Mouse (Mus musculus): Measurements from ENCODE around the gene Sgca. TPM values are rescaled to one million over a fixed set of nuclear protein-coding genes. Genes with fewer than 3 reads are reported as not detected.

The Sgca gene
- polyA plus RNA-seq, 1 experiment from 2014 or later: 0.84 TPM

GRCm38 (mm10) chr11:94987851-94988250, 11.7 kb upstream of the Sgca start:
- no peak for ATAC-seq (replicated peaks; ENCODE audit: insufficient number of reproducible peaks, low FRiP score, low TSS enrichment, low read depth)
- Histone ChIP-seq H3K4me3 (ENCODE audit: low read depth, low read length) (no peak overlapping the region), H3K27me3 (ENCODE audit: control insufficient read depth, insufficient read depth, low read length) (no peaks in the 10 kb centered on the region), H3K4me1 (ENCODE audit: control insufficient read depth, insufficient read depth, low read length) (peaks cover 5% of the 10 kb centered on the region), H3K9me3 (replicated peaks; ENCODE audit: control insufficient read depth, low read length) (no peaks in the 10 kb centered on the region), H3K9ac (replicated peaks; ENCODE audit: low read length) (no peak overlapping the region), H3K36me3 (replicated peaks; ENCODE audit: control insufficient read depth, insufficient read depth, low read depth, low read length) (no peaks in the 10 kb centered on the region), H3K27ac (replicated peaks; ENCODE audit: low read depth, low read length) (no peak overlapping the region), H3K4me2 (ENCODE audit: low read depth, low read length) (no peak overlapping the region)
- WGBS: 81% methylated on average over 8 of the region's 8 CpGs
- DNase-seq (ENCODE audit: low spot score): no peak

GRCm38 (mm10) chr11:94987341-94987740, 11.2 kb upstream of the Sgca start:
- ATAC-seq (replicated peaks; ENCODE audit: insufficient number of reproducible peaks, low FRiP score, low TSS enrichment, low read depth) (no peak), DNase-seq (ENCODE audit: low spot score) (no peak)
- H3K4me2 ChIP-seq (ENCODE audit: low read depth, low read length): no peak overlapping the region
- peaks cover 5% of the 10 kb centered on the region for H3K4me1 ChIP-seq (ENCODE audit: control insufficient read depth, insufficient read depth, low read length)
- 43% methylated on average over 6 of the region's 6 CpGs for WGBS
- H3K27ac ChIP-seq (replicated peaks; ENCODE audit: low read depth, low read length): no peak overlapping the region
- no peaks in the 10 kb centered on the region for H3K36me3 ChIP-seq (replicated peaks; ENCODE audit: control insufficient read depth, insufficient read depth, low read depth, low read length)
- no peak overlapping the region for H3K4me3 ChIP-seq (ENCODE audit: low read depth, low read length)
- H3K9me3 ChIP-seq (replicated peaks; ENCODE audit: control insufficient read depth, low read length): no peaks in the 10 kb centered on the region
- H3K27me3 ChIP-seq (ENCODE audit: control insufficient read depth, insufficient read depth, low read length): no peaks in the 10 kb centered on the region
- no peak overlapping the region for H3K9ac ChIP-seq (replicated peaks; ENCODE audit: low read length)

DNA sequence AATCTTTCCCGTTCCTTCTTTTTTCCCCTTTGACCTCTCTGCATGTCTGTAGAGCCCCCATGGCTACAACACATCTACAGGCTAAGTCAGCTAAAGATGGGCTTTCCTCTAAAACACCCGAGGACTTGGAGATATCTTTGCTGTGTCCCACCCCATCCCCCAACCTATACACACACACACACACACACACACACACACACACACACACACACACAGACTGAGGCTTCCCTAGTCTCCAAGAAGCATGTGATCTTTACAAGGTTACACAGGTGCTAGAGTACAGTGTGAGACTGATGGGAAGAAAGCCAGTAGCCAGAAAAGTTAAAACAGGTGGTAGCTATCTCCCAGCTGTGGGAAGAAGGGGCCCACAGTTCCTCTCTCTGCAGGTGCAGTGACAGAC, 10.3 kb upstream of the Sgca start:
- Histone ChIP-seq H3K9me3 (replicated peaks; ENCODE audit: control insufficient read depth, low read length) (no peaks in the 10 kb centered on the region), H3K4me2 (ENCODE audit: low read depth, low read length) (no peak overlapping the region), H3K9ac (replicated peaks; ENCODE audit: low read length) (no peak overlapping the region), H3K27me3 (ENCODE audit: control insufficient read depth, insufficient read depth, low read length) (no peaks in the 10 kb centered on the region), H3K27ac (replicated peaks; ENCODE audit: low read depth, low read length) (no peak overlapping the region), H3K4me3 (ENCODE audit: low read depth, low read length) (no peak overlapping the region), H3K4me1 (ENCODE audit: control insufficient read depth, insufficient read depth, low read length) (peaks cover 5% of the 10 kb centered on the region), H3K36me3 (replicated peaks; ENCODE audit: control insufficient read depth, insufficient read depth, low read depth, low read length) (no peaks in the 10 kb centered on the region)
- 54% methylated on average over 2 of the region's 2 CpGs for WGBS
- DNase-seq (ENCODE audit: low spot score): no peak
- no peak for ATAC-seq (replicated peaks; ENCODE audit: insufficient number of reproducible peaks, low FRiP score, low TSS enrichment, low read depth)

GRCm38 (mm10) chr11:94985822-94986221, 9.7 kb upstream of the Sgca start:
- Histone ChIP-seq H3K36me3 (replicated peaks; ENCODE audit: control insufficient read depth, insufficient read depth, low read depth, low read length) (no peaks in the 10 kb centered on the region), H3K4me1 (ENCODE audit: control insufficient read depth, insufficient read depth, low read length) (peaks cover 5% of the 10 kb centered on the region), H3K27ac (replicated peaks; ENCODE audit: low read depth, low read length) (no peak overlapping the region), H3K9me3 (replicated peaks; ENCODE audit: control insufficient read depth, low read length) (no peaks in the 10 kb centered on the region), H3K27me3 (ENCODE audit: control insufficient read depth, insufficient read depth, low read length) (no peaks in the 10 kb centered on the region), H3K9ac (replicated peaks; ENCODE audit: low read length) (no peak overlapping the region), H3K4me3 (ENCODE audit: low read depth, low read length) (no peak overlapping the region), H3K4me2 (ENCODE audit: low read depth, low read length) (no peak overlapping the region)
- WGBS: 70% methylated on average over 5 of the region's 5 CpGs
- no peak for DNase-seq (ENCODE audit: low spot score)
- no peak for ATAC-seq (replicated peaks; ENCODE audit: insufficient number of reproducible peaks, low FRiP score, low TSS enrichment, low read depth)

DNA sequence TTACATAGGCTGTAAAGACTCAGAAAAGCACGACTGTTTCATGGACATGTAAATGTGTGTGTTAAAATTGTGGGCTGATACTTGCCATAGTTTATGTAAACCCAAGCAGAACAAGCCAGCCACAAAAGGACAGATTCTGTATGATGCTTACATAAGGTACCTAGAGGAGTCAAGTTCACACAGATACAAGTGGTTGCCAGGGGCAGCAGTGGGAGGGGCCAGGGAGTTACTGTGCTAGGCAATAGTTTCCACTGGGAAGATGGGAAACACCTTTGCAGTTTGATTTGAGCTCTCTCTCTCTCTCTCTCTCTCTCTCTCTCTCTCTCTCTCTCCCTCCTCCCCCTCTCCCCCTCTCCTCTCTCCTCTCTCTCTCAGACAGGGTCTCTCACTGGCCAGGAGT, 9.0 kb upstream of the Sgca start:
- ATAC-seq (replicated peaks; ENCODE audit: insufficient number of reproducible peaks, low FRiP score, low TSS enrichment, low read depth) (no peak), DNase-seq (ENCODE audit: low spot score) (peak; percentile 64)
- H3K4me2 ChIP-seq (ENCODE audit: low read depth, low read length): no peak overlapping the region
- H3K4me3 ChIP-seq (ENCODE audit: low read depth, low read length): no peak overlapping the region
- H3K27ac ChIP-seq (replicated peaks; ENCODE audit: low read depth, low read length): no peak overlapping the region
- WGBS: 59% methylated on average over 1 of the region's 1 CpGs
- peaks cover 5% of the 10 kb centered on the region for H3K4me1 ChIP-seq (ENCODE audit: control insufficient read depth, insufficient read depth, low read length)
- no peaks in the 10 kb centered on the region for H3K36me3 ChIP-seq (replicated peaks; ENCODE audit: control insufficient read depth, insufficient read depth, low read depth, low read length)
- H3K9me3 ChIP-seq (replicated peaks; ENCODE audit: control insufficient read depth, low read length): no peaks in the 10 kb centered on the region
- no peaks in the 10 kb centered on the region for H3K27me3 ChIP-seq (ENCODE audit: control insufficient read depth, insufficient read depth, low read length)
- no peak overlapping the region for H3K9ac ChIP-seq (replicated peaks; ENCODE audit: low read length)

- Histone ChIP-seq H3K4me1 (ENCODE audit: control insufficient read depth, insufficient read depth, low read length) (0 out of 2 replicates have a peak, but pooled peaks cover 3% of the 10 kb centered on the region), H3K4me3 (ENCODE audit: low read depth, low read length) (no peak overlapping the region), H3K27me3 (ENCODE audit: control insufficient read depth, insufficient read depth, low read length) (no peaks in the 10 kb centered on the region), H3K4me2 (ENCODE audit: low read depth, low read length) (no peak overlapping the region; the same call in 1 of the 2 replicates), H3K36me3 (replicated peaks; ENCODE audit: control insufficient read depth, insufficient read depth, low read depth, low read length) (no peaks in the 10 kb centered on the region), H3K9me3 (replicated peaks; ENCODE audit: control insufficient read depth, low read length) (no peaks in the 10 kb centered on the region), H3K27ac (replicated peaks; ENCODE audit: low read depth, low read length) (no peak overlapping the region), H3K9ac (replicated peaks; ENCODE audit: low read length) (peak overlapping the region; percentile 30; the same call in 1 of the 2 replicates)
- DNase-seq (ENCODE audit: low spot score) (no peak), ATAC-seq (replicated peaks; ENCODE audit: insufficient number of reproducible peaks, low FRiP score, low TSS enrichment, low read depth) (no peak)
- 77% methylated on average over 11 of the region's 11 CpGs for WGBS
Measured at GRCm38 (mm10) chr11:94979462-94980179, 3.5 kb upstream of the Sgca start.

DNA sequence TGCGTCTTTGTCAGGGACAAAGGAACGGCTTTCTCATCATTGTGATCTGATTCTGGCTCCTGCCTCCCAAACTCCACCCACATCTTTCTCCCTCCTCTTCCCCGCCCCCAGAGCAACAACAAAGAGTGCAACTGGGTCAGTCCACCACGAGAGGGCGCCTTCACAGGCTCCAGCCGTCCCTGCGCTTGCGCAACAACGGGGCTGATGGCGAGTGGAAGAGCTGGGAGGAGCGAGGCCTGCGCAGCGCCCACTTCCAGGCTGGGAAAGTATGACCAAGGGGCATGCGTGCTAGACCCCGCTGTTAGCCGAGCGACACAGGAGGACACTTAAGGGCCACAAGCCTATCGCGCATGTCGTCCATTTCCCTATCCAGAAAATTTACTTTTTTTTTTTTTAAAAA, 2.8 kb upstream of the Sgca start:
- ATAC-seq (replicated peaks; ENCODE audit: insufficient number of reproducible peaks, low FRiP score, low TSS enrichment, low read depth) (peak; percentile 88), DNase-seq (ENCODE audit: low spot score) (peak; percentile 97)
- Histone ChIP-seq H3K4me3 (ENCODE audit: low read depth, low read length) (no peak overlapping the region; the same call in 1 of the 2 replicates), H3K36me3 (replicated peaks; ENCODE audit: control insufficient read depth, insufficient read depth, low read depth, low read length) (no peaks in the 10 kb centered on the region), H3K27me3 (ENCODE audit: control insufficient read depth, insufficient read depth, low read length) (no peaks in the 10 kb centered on the region), H3K4me1 (ENCODE audit: control insufficient read depth, insufficient read depth, low read length) (0 out of 2 replicates have a peak, but pooled peaks cover 3% of the 10 kb centered on the region), H3K9me3 (replicated peaks; ENCODE audit: control insufficient read depth, low read length) (no peaks in the 10 kb centered on the region), H3K9ac (replicated peaks; ENCODE audit: low read length) (peak overlapping the region; percentile 55), H3K4me2 (ENCODE audit: low read depth, low read length) (peak overlapping the region; percentile 27), H3K27ac (replicated peaks; ENCODE audit: low read depth, low read length) (peak overlapping the region; percentile 25; the same call in 1 of the 2 replicates)
- under 1% methylated on average over 20 of the region's 20 CpGs for WGBS

GRCm38 (mm10) chr11:94978178-94978915, 2.2 kb upstream of the Sgca start:
- DNase-seq (ENCODE audit: low spot score) (no peak), ATAC-seq (replicated peaks; ENCODE audit: insufficient number of reproducible peaks, low FRiP score, low TSS enrichment, low read depth) (peak; percentile 9; the same call in 1 of the 2 replicates)

More at GRCm38 (mm10) chr11:94978178-94978915, 2.2 kb upstream of the Sgca start:
- Histone ChIP-seq H3K4me3 (ENCODE audit: low read depth, low read length) (no peak overlapping the region; the same call in 1 of the 2 replicates), H3K4me1 (ENCODE audit: control insufficient read depth, insufficient read depth, low read length) (0 out of 2 replicates have a peak, but pooled peaks cover 3% of the 10 kb centered on the region), H3K27ac (replicated peaks; ENCODE audit: low read depth, low read length) (peak overlapping the region; percentile 25; the same call in 1 of the 2 replicates), H3K36me3 (replicated peaks; ENCODE audit: control insufficient read depth, insufficient read depth, low read depth, low read length) (no peaks in the 10 kb centered on the region), H3K9ac (replicated peaks; ENCODE audit: low read length) (peak overlapping the region; percentile 55), H3K27me3 (ENCODE audit: control insufficient read depth, insufficient read depth, low read length) (no peaks in the 10 kb centered on the region), H3K9me3 (replicated peaks; ENCODE audit: control insufficient read depth, low read length) (no peaks in the 10 kb centered on the region), H3K4me2 (ENCODE audit: low read depth, low read length) (peak overlapping the region; percentile 25; the same call in 1 of the 2 replicates)
- WGBS: 51% methylated on average over 9 of the region's 9 CpGs
